Mouse (Mus musculus) adrenal gland, postnatal 25 days (tissue): ENCODE results near the gene Arpc1b. TPM values are rescaled to one million over a fixed set of nuclear protein-coding genes. Genes with fewer than 3 reads are reported as not detected.
"Not testable (repeated sequence)": the region's sequence is repeated elsewhere in the genome, so short reads cannot be mapped to it uniquely, and the experiment has no call there.

Source experiments
- DNase-seq: peaks from one replicate; pipeline ENCODE4 v3.0.0; 2021; ENCODE audit warnings: mixed read lengths
- long read RNA-seq: library from polyadenylated mRNA; stranded (forward); transcript quantifications from one replicate; pipeline ENCODE4 v2.0.0, GENCODE M21; 2021
- total RNA-seq: library from RNA; stranded (reverse); gene quantifications from 2 replicates; pipeline ENCODE4 v1.2.3, GENCODE M21; 2021

Gene Arpc1b
- total RNA-seq = 243 and 311 TPM in 2 replicates
- long read RNA-seq, transcript Arpc1b-201 (10 exons, 3,105 nt) = major isoform, 318 of 349 reads
- long read RNA-seq, partial matches to known transcripts = 13 of 349 reads
- long read RNA-seq, other reads (novel, unspliced or antisense) = 18 of 349 reads

DNA sequence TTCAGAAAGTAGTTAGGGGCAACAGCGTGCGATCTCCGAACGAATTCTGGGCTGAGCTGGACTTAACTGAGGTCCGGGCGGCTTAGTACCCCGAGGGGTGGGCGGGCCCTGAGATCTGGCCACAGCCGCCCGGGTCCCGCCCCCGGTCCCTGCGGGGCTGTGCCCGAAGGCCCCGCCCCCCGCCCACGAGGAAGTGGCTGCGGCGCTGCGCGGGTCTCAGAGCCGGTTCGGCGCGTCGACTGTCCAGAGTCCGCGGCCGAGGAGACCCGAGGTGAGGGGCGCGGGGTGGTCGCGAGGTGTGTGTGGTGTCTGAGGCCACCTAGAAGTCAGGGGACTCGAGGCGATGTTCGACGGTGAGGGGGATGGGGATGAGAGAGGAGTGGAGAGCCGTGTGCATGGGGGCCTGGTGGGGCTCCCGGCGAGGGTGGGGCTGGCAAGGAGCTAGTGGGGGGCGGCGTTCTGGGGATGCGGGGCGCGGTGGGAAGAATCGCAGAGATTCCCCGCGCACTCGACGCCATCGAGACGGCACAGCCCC is at the start of gene Arpc1b:
Gene Arpc1b, plus strand, starts transcription at position 145 of the 535 bp plus-strand sequence.
- peak; percentile 87 for DNase-seq

DNA sequence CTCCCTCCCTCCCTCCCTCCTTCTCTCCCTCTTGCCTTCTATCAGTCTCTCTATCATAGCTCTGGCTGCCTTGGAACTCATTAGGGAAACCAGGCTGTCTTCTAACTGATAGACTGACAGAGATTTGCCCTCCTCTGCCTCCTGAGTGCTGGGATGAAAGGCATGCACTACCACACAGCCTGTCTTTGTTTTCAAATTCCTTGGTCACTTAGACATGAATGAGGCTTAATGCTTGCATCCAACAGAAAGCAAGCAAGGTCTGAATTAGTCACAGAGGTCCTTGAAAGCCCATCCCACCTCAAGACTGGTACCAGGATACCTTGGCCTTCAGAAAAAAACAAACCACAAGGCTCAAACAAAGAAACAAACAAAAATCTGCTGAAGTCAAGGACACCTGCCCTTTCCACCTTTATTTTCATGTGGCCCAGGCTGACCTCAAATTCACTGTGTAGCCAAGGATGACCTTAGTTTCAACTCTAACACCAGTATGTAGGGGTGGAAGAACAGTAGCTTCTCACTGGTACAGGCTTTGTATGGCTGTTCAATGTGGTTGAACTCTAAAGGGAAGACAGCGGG is 49.2 kb upstream of the Arpc1b start:
- no peak for DNase-seq

DNA sequence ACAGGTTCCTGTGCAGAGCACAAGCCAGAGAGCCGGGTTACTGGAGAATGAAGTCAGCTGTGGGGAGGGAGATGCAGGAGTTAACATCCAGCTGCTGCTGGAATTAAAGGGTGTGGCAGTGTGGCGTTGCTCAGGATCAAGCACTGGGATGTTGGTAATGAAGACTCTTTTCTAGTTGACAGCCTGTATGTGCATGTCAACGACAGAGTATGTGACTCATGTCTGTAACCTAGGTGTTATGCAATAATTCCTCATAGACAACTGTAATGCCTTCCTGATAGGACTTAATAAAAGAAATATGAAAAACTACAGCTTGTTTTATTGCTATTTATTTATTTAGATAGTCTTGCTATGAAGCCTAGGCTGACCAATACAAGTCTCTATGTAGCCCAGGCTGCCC is 45.2 kb upstream of the Arpc1b start:
- no peak for DNase-seq

DNA sequence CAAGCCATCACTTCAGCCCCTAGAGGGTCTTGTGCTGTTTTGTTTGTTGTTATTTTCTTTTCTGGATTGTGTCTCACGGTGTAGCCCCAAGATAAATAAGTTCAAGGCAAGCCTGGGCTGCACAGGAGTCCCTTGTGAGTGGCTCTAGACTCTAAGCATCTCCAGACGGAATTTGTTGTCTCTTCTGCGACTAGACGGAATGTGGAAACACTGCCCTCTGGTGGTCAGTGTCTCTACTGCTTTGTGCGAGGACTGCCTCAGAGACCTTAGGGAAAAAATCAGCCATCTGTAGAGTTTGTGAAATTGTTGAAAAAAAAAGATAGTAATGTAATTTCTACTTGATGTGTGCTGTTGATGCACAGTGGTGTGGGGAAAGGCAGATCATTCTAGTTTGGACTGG is 44.3 kb upstream of the Arpc1b start:
- DNase-seq = peak; percentile 75

DNA sequence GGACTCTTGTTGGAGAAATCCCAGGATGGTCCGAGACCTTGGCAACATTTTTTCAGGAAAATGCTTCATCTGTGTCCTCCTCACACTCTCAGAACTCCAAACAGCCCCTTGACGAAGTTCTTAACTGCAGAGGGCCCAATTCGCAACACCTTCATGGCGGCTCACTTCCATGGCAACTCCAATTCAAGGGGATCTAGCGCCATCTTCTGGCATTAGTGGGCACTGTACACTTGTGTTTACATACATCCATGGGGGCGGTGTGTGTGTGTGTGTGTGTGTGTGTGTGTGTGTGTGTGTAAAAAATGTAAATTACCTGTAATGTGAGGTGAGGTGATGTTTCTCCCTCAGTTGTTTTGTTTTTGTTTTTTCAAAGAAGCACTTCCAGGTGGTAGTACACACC is 42.7 kb upstream of the Arpc1b start:
- no peak for DNase-seq

DNA sequence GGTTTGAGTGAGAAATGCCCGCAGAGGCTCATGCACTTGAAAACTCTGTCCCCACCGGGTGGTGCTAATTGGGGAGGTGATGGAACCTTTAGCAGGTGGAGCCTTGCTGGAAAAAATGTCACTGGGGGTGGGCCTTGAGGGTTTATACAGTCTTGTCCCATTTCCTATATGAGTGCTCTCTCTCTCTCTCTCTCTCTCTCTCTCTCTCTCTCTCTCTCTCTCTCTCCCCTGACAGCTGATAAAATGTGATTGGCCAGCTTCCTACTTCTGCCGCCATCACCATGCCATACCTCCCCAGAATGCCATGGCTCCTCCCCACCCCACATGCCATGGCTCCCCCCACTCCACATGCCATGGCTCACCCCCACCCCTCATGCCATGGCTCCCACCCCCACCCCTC is 38.9 kb upstream of the Arpc1b start:
- no peak for DNase-seq

DNA sequence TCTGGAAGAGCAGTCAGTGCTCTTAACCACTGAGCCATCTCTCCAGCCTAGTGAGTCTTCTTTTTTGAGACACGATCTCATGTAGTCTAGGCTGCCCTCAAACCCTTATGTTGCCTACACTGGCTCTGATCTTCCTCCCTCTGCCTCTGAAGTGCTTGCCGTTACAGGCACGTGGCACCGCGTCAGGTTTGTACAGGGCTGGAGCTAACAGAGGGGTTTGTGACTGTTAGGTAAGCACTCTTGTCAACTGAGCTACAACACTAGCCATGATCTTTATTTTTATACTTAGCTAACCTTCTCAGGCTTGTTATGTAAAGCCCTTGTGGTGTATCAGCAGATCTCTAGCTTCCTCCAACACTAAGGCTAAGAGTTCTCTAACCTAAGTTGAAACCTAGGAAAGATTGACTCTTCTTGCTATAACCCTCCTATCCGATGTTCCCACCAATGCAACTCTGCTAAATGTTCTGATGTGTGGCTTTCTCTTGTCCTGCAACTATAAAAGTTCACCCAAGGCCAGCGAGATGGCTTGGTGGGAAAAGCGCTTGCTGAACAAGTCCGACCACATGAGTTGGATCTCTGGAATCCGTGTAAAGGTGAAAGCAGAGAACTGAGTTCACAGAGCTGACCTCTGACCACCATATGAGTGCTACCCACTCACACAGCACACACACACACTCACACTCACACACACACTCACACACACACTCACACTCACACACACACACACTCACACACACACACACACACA is 32.0 kb upstream of the Arpc1b start:
- no peak for DNase-seq

DNA sequence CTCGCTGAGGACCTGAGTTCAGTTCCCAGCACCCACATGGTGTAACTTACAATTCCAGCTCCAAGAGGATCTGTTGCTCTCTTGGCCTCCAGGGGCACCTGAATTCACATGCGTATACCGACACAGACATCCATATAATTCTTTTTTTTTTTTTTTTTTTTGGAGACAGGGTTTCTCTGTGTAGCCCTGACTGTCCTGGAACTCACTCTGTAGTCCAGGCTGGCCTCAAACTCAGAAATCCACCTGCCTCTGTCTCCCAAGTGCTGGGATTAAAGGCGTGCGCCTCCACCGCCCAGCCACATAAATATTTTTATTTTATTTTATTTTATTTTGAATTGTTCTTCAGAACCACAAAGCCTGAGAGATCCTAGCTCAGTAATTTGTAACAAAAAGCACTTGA is 30.8 kb upstream of the Arpc1b start:
- not testable (repeated sequence) for DNase-seq

DNA sequence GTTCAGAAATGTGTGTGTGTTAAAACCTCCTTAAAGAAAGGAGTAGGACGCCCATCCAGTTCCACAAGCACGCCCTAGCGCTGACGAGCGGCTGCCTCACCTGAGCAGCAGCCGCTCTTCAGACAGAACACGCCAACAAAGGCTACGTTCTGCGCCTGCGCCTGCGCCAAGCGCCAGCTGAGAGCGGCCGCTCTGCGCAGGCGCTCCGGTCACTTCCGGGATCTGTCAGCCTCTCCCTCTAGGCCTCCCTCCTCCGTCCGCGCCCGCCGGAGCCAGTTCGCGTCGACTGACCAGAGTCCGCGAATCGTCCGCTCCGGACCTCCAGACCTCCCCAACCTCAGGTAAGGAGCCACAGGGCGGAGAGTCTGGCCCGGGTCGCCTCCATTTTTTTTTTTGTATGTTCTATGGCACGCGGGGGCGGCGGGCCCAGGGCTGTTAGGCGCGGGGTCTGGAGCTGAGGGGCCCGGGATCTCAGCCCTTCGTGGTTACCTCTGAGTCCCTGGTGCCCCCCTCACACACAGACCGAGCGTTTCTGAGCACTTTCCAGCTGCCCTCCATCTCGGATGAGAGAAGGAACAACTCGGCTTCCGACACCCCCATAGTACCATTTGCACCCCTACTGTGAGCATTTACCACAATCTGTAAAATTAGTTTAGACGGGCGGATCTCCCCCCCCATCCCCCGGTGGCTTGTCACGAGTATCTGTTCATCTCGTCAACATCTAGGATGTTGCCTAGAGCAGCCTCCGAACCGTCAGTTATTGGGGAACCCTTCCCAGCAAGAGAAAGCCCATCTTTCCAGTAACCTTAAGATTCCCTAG is 30.2 kb upstream of the Arpc1b start, which contains the start of the genes Arpc1a and Kpna7:
Gene Arpc1a, plus strand, starts transcription at position 199 of the 820 bp plus-strand sequence.
Gene Kpna7, minus strand, starts transcription at position 399 of the 820 bp plus-strand sequence.
- peak; percentile 98 for DNase-seq

DNA sequence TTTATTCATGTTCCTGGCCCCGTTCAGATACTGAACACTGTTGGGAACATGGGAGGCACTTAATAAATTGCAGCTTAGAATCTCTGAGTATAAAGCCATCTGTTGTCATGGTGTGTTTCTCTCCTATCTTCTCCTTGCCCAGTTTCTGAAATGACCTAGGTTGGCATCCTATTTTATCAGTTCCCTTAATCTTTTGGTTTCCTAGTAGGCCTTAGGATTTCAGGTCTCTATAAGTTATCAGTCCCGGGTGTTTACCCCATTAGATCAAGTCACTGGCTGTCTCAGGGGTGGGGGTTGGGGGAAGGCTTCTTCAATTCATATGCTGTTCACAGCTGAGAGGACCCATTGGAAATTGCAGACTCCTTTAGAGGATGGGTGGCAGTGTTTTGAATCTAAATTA is 29.2 kb upstream of the Arpc1b start:
- no peak for DNase-seq

DNA sequence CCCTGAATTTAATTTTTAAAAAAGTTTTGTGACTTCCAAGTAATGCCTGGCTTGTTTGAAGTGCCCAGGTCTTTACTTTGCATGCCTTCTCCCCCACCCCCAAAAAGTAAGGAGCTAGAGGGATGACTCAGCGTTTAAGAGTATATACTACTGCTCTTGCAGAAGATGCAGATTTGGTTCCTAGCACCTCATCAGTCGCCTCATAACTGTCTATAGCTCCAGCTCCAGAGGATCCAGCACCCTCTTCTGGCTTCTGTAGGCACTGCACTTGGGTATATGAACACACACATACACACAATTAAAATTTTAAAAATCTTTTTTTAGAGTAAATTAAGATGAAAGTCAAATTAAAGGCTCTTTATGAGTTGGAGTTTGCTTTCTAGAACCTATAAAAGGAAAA is 25.8 kb upstream of the Arpc1b start:
- no peak for DNase-seq

DNA sequence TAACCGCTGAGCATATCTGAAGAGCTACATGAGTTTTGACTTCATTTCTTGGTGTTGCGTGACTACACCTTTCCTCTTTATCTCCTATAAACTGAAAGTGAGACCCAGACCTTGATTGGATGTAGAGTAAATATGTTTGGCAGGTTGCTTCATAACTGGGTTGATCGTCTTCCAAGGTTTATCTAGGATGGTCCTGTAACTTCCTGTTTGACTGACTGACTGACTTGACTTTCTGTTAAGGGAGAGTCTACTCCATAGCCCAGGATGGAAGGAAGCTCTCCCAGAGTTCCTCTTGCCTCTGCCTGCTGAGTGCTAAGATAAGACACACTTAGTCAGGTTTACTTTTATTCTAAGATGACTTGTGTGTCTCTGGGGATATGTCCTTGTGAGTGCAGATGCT is 24.1 kb upstream of the Arpc1b start:
- DNase-seq = no peak

DNA sequence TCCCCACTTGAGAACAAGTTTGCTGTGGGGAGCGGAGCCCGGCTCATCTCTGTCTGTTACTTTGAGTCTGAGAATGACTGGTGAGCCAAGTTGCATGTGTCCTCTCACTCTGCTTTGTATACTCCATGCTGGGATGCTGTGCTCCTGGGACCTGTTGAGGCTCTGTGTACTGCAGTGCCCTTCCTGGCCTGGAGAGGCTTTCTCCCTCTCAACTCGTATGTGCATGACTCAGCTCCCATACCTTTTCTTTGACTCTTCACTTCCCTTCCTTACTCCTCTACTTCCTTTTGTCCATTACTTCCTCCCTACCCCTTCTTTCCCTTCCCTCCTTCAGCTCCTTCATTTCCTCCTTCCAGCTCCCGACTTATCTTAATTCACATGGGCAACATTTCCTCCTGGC is 17.8 kb upstream of the Arpc1b start:
- DNase-seq = no peak

DNA sequence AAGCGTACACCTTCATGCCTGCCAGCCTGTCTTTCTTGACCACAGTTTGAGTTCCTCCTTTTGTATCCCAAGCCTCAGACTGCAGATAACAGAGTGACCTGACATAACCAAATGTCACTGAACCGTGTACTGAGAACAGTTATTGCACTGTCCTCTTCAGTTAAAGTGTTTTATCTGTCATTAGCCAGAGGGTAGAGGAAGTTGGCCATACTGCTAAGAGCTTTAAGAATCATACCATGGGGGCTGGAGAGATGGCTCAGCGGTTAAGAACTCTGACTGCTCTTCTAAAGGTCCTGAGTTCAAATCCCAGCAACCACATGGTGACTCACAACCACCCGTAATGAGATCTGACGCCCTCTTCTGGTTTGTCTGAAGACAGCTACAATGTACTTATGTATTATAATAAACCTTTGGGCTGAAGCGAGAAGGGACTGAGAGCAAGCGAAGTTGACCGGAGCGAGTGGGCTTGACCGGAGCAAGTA is 15.6 kb upstream of the Arpc1b start:
- DNase-seq = no peak

DNA sequence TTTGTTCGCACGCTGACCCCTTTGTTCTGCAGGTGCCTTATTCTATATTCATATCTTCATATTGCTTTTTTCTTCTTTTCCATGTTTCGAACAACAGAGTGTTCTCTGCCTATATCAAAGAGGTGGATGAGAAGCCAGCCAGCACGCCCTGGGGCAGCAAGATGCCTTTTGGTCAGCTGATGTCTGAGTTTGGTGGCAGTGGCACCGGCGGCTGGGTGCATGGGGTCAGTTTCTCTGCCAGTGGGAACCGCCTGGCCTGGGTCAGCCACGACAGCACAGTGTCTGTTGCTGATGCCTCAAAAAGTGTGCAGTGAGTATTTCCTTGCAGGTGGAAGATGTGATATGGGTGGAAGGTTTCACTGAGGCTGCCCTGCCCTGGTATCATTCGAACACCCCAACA is 13.1 kb upstream of the Arpc1b start:
- DNase-seq = no peak

DNA sequence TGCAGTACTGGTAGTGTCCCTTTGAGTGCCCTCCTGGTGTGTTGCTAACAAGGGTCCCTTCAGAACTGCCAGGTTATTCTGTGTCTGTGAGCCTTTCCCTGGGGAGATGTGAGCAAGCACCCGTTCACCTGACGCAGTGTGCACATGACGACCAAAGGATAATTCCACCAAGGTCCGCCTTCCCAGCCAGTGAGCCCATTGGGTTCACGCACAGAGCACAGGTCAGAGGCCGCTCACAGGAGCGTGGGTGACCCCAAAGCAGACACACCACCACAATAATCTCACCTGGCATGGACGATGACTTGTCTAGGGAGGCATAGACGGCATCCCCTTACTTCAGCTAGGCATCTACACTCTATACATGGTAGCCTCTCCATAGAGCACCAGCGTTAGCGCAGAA is 12.6 kb upstream of the Arpc1b start:
- not testable (repeated sequence) for DNase-seq

DNA sequence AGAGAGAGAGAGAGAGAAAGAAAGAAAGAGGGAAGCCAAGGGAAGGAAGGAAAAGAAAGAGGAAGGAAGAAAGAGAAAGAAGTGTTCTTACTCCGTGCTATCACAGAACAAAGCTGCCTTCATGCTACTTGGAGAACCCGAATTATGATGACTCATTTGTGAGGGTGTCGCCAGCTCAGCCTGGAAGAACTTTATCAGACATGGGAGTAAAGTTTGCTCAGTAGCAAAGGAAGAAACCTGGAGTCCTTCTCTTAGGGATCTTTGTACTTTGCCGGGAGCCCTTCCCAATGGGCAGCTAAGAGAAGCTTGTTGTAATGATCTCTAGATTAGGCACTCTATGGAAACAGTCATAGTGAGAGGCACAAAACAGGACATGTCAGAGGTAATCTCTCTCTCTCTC is 11.3 kb upstream of the Arpc1b start:
- no peak for DNase-seq

DNA sequence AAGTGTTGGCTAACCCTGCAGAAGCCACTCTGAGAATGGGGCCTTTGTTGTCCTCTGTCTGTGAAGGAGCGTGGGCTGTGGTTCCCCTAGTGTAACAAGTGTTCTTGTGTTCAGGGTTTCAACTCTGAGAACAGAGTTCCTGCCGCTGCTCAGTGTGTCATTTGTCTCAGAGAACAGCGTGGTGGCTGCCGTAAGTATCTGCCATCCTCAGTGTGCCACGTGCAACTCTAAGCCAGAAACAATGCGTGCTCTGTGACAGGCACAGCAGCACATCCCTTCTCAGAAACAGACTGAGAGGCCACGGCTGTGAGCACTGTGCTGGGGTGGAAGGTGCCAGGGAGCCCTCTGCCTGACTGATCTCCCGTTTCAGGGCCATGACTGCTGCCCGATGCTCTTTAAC is 9.7 kb upstream of the Arpc1b start:
- no peak for DNase-seq

DNA sequence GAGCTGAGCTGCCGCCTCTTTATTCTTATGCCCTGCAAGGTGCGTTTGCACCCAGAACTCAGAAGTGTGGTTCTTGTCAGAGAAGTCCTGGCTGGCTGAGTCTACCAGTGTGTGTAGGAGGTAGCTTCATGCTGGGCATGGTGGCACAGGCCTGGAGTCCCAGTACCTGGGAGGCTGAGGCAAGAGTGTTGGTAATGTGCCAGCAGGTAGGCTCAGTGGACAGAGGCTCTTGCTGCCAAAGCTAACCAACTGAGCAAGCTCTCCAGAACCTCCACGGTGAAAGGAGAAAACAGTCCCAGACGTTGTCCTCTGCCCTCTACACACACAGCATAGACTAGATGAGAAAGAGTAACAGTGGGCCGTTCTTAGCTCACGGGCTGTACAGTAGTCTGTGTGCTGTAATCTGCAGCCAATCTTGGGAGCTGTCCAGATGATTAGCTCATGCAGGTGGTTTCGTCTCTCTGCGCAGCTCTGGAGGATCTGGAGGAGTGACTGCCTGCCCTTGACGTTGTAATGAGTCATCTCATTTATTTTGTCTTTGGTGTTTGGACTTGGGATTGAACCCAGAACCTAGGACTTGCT is 8.2 kb upstream of the Arpc1b start:
- no peak for DNase-seq

DNA sequence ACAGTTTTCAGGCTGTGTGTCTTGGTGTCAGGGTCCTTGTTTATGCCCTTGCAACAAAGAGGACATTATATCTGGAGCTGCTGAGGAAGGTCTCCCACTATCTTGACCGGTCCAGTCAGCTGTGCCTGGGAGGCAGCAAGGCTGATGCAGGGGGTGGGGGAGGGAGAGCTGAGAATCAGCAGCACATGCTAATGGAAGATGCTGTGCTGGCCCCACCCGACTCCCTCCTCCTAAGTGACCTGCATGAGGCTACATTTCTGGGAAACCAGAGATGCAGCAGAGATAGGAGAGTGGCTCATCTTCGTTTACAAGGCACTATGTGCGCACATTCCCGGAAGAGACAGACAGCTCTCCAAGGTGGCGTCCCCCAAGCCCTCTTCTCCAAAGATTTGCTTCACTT is 3.6 kb upstream of the Arpc1b start:
- no peak for DNase-seq

DNA sequence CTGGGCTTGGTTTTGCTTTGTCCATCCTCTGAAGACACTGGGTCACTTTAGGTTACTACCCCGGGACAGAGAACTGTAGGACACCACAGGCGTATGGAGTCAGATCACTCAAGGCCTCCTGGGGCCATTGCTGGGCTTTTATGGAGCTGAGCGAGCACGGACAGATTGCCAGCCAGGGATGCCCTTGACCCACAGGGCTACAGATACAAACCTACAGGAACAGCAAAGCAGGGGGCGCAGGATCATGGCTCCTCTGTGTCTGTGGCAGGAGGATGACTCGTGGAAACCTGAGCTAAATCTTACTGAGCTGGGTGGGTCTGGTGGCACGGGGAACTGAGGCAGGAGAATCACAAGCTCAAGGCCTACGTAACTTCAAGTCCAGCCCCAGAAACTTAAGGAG is 1.4 kb upstream of the Arpc1b start:
- no peak for DNase-seq

DNA sequence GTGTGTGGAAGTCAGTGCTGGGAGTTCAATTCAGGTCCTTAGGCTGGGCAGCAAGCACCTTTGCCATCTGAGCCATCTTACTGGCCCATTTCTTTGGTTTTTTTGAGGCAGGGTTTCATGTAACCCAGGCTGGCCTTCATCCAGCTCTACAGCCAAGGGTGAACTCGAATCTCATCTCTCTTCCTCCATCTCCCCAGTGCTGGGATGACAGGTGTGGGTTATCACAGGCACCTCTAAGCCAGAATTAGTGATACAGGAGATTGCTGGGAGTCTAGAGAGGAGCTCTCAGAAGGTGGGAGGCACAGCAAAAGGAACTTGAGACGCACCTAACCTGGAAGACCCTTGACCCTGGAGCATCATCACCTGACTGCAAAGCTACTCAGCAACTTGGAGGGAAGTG is 599 bp upstream of the Arpc1b start:
- no peak for DNase-seq
